Mouse (Mus musculus) stomach, postnatal 0 days (tissue): ENCODE data around the gene Unc119b.

ENCODE experiments used
- CTCF ChIP-seq: IDR thresholded peaks from 2 replicates; pipeline ENCODE4 v1.5.1; 2016; ENCODE audit warnings: antibody characterized with exemption, low read depth, mild to moderate bottlenecking, moderate library complexity
- EP300 ChIP-seq: optimal IDR thresholded peaks from 2 replicates; pipeline ENCODE3; 2016; ENCODE audit warnings: antibody characterized with exemption

- TF ChIP-seq CTCF (no peak), EP300 (no peak)
Observed at GRCm38 (mm10) chr5:115098195-115098594, 36.6 kb downstream of the Unc119b start, which contains the start of gene Gm10401.
